Mouse (Mus musculus): ENCODE measurements around the gene Tango6. TPM values are rescaled to one million over a fixed set of nuclear protein-coding genes. Genes with fewer than 3 reads are reported as not detected.
"Not testable (repeated sequence)": the region's sequence is repeated elsewhere in the genome, so short reads cannot be mapped to it uniquely, and the experiment has no call there.

Gene Tango6
- total RNA-seq, 4 experiments from 2014 or later: 10.6 to 11.9 (median 11.5) TPM

DNA sequence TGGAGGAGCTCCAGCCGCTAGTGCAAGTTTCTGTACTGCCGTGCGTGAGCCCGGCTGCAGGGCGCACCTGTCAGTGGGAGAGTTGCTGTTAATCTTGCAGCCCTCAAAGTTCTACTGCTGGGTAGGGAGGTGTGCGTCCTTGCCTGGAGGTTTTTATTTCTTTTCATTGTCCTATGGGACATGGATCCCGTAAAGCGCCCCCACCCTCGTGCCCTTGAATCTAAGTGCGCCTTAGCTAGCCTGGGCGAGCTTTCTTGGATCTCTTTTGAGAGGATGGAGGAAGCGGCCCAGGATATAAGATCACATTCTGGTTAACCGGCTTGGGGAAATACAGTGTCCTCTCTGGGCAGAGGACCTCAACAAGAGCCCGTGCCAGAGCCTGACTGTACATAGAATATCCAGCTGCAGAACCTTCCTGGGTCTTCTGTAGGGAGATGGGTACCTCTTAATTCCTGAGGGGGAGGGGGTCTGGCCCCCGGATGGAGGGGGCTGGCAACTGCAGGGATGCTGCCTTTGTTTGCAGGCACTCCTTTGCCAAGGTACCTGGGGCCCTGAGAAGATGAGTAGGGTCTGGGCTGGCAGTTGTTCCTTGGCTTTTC is 188.6 kb downstream of the Tango6 start:
- DNase-seq (ENCODE audit: low spot score in 2 of 2): no peak

DNA sequence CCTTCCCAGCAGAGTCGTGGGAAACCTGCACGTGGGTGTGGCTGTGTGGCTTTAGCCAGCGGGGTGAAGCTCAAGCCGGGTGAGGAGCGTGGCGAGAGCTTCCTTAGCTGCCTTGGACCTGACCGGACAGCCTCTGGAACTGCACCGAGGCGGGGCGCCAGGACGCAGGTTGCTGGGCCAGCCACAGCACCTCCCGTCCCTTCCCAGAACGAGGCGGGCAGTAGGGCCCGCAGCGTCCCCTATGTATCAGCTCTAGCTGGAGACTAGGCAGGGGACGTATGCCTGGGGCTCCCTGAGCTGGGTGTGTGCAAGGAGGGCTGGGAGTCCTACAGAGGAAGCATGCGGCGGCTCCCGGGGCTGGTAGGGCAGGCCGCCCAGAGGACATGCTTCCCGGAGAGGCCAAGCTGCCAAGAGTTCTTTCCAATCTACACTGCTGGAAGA is 189.1 kb downstream of the Tango6 start:
- peak; percentile 48 to 52 for DNase-seq (ENCODE audit: low spot score in 2 of 2)

GRCm38 (mm10) chr8:106872454-106873034 is 189.7 kb downstream of the Tango6 start:
- DNase-seq (ENCODE audit: low spot score in 2 of 2): no peak

GRCm38 (mm10) chr8:106880121-106880707 is 197.3 kb downstream of the Tango6 start:
- no peak for DNase-seq (ENCODE audit: low spot score in 2 of 2)

DNA sequence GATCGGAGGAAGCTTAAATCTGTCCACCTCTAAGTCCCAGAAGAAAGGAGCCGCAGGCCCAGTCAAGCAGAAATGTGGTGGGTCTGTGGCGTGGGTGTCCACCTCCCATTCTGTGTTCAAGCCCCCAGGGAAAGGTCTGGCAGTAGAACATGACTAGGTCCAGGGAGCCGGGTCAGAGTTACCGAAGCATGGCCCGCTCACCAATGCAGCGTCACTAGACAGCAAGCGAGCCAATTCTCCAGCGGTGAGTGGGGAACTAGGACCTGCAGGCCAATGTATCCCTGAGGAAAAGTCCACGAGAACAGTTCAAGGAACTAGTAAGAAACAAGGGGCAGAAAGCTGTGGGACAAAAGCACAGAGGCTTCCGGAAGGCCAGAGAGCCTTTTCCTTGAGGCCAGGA is 201.2 kb downstream of the Tango6 start:
- not testable (repeated sequence) for DNase-seq (ENCODE audit: low spot score in 2 of 2)

DNA sequence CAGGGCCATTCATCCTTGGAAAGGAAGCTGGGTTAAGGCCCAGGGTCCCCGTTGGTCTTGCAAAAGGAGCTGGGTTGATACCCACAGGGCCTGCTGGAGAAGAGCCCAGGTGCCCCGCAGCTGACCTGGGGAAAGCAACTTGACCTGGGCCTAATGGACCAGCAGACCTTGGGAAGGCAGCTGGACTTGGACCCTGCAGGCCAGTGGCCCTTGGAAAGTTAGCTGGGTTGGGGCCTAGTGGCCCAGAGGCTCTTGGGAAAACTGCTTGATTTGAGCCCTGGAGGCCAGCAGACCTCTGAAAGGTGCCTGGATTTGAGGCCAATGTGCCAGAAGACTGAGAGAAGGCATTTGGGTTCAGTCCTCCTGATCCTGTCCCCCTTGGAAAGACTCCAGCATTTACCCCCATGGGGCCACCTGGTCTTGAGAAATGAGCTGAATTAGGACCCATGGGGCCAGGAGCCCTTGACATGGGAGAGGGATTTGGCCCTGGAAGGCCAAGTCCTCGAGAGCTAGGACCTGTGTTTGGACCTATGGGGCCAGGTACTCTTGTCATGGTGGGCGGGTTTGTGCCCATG is 202.0 kb downstream of the Tango6 start:
- DNase-seq (ENCODE audit: low spot score in 2 of 2): not testable (repeated sequence)

DNA sequence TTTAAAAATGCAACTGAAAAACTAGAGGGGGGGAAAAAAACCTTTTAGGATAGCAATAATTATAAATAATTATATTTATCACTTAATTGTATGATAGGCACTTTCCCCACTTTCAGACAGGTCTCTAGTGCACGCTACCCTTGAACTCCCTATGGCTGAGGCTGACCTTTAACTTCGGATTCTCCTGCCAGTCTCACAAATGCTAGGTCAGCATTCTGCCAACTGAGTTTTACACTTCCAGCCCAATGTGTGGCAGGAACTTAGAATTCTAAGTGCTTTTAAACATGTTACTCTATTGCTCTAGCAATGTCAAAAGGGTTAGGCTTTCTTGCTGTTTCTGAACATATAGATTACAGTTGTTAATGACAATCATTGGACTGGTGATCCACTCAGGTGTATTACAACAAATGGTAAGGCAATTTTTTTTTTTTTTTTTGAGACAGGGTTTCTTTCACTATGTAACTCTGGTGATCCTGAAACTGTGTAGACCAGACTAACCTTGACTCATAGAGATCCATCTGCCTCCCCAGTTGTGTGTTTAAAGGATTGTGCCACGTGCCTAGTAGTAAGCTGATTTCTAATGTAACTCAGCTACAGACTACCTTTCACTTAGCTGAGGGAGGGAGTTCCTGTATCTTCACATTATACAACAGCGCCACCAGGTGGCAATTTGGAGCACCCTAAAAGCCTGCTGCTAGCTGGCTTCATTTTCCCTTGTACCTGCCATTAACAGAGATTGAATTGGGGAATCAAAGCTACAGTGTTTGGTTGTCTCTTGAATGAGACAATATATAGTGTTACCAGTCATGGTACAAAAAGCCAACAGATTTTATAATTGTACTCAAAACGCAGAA is 204.7 kb downstream of the Tango6 start:
- peak; percentile 43 to 50 for DNase-seq (ENCODE audit: low spot score in 2 of 2)

DNA sequence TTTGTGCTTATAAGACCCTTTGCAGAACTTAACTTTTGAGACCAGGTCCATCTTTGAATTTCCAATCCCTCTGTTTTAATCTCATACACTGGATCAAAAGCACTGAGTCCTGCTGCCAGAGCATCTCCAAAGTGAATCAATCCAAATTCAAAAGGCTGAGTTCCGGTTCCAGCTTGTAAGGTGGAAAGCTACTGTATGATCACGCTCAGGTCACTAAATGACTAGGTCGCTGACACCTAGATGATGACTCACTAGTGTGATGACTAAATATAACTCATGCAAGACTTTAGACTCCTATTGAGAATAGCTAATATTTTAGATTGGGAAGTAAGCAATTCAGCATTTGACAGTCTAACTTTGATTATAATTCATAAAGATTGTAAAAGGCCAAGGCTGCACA is 205.9 kb downstream of the Tango6 start:
- DNase-seq (ENCODE audit: low spot score in 2 of 2): no peak

DNA sequence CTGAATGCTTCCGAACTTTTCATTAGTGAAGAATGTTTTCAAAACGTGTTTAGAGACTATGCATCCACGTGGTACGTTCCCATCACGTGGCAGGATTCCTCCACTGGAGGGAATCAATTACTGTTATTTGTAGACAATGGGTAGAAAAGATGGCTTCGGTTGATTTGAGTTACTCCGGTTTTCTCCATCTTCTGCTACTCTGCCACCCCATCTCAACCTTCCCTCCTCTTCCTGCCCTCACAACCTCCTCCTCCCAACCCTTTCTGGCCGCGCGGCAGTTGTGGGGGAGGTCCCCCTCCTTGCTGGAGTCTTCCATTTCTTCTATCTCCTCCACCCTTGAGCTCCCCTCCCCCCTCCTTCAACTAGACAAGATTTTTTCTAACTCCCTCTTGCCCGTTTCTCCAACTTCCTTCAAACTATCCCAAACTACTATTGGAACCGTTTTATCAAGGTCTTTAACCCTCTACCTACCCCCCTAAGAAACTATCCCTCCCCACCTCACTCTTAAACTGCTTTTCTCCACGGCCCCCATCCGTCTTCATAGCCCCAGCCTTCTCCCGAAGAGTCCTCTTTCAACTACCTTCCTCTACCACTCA is 209.4 kb downstream of the Tango6 start:
- no peak for DNase-seq (ENCODE audit: low spot score in 2 of 2)

- DNase-seq (ENCODE audit: low spot score in 2 of 2): peak in 1 of 2 experiments; percentile 23
These were observed 210.1 kb downstream of the Tango6 start for GRCm38 (mm10) chr8:106892806-106893451.

- DNase-seq (ENCODE audit: low spot score in 2 of 2): peak; percentile 62 to 79
These were observed 210.8 kb downstream of the Tango6 start, which contains the start of gene Utp4 for GRCm38 (mm10) chr8:106893481-106894156. Utp4 (plus strand) TSS chr8:106893636.

- no peak for DNase-seq (ENCODE audit: low spot score in 2 of 2)
These were observed 216.6 kb downstream of the Tango6 start for GRCm38 (mm10) chr8:106899473-106899872.

Other genes with a start within 250 kb of the Tango6 start
- not detected for gene 6030452D12Rik, start 182.5 kb upstream of the Tango6 start, total RNA-seq (2022)
- under 1 TPM in 1 of 4 experiments, not detected in 3; 0.05 TPM for gene Cdh3, start 172.2 kb upstream of the Tango6 start, total RNA-seq (2022)
- 100 to 1,000 TPM in 3 of 4 experiments, 10 to 100 TPM in 1; 99.2 to 128 (median 106) TPM for gene Gm10073, start 109.6 kb upstream of the Tango6 start, total RNA-seq (2022)
- under 1 TPM; 0.11 to 0.38 (median 0.31) TPM for gene Cdh1, start 79.7 kb upstream of the Tango6 start, total RNA-seq (2022)
- under 1 TPM; 0.65 to 0.94 (median 0.75) TPM for gene Has3, start 187.2 kb downstream of the Tango6 start, total RNA-seq (2022)
- 10 to 100 TPM; 21.7 to 26.7 (median 25.3) TPM for gene Utp4, start 210.6 kb downstream of the Tango6 start, total RNA-seq (2022)